Mouse (Mus musculus) E14TG2a.4 (cell line): ENCODE measurements around the gene Rbm33.

ENCODE experiments used
- CTCF ChIP-seq: conservative IDR thresholded peaks from 2 replicates; pipeline ENCODE4 v1.5.1; 2014; ENCODE audit warnings: low read length
- NANOG ChIP-seq: IDR thresholded peaks from 2 replicates; pipeline ENCODE4 v1.6.1; 2014; ENCODE audit warnings: borderline replicate concordance, low read length, mixed read lengths
- POU5F1 ChIP-seq: IDR thresholded peaks from 2 replicates; pipeline ENCODE4 v1.6.1; 2014; ENCODE audit warnings: low read length, borderline replicate concordance

GRCm38 (mm10) chr5:28425926-28426325 is 109.0 kb downstream of the Rbm33 start:
- TF ChIP-seq CTCF (no peak), NANOG (no peak), POU5F1 (no peak)
